Mouse (Mus musculus) liver, embryonic 14.5 days (tissue): ENCODE data around the gene 1110032A03Rik. TPM values are rescaled to one million over a fixed set of nuclear protein-coding genes. Genes with fewer than 3 reads are reported as not detected.

Experiments
- ATAC-seq: fragments of 200-750 bp; cut with Nextera tagmentation; 2 replicates; pipeline ENCODE4 v1.8.0; 2017; ENCODE audit warnings: moderate number of reproducible peaks, mild to moderate bottlenecking, moderate library complexity; ENCODE audit not compliant: insufficient read depth
- DNase-seq, 3 experiments: peaks; one replicate each; pipeline ENCODE4 v3.0.0-alpha.2; 2012 to 2013; ENCODE audit warnings: low read depth in 3 of 3, low spot score in 3 of 3
- H3K27ac ChIP-seq: fragments of 300-500 bp; sonication (generic); 2 replicates; pipeline ENCODE4 v1.5.1; 2014; ENCODE audit warnings: moderate library complexity, mild to moderate bottlenecking, control low read depth, inconsistent platforms
- H3K27me3 ChIP-seq: fragments of 300-500 bp; sonication (generic); 2 replicates; pipeline ENCODE4 v1.6.1; 2014; ENCODE audit warnings: mild to moderate bottlenecking, low read length, moderate library complexity; ENCODE audit not compliant: control insufficient read depth, insufficient read depth
- H3K36me3 ChIP-seq: fragments of 300-500 bp; sonication (generic); replicated peaks from 2 replicates; pipeline ENCODE4 v1.6.1; 2014; ENCODE audit warnings: low read depth; ENCODE audit not compliant: control insufficient read depth, insufficient read depth
- H3K4me1 ChIP-seq, 2 experiments: fragments of 200-500 bp in 1 of 2; fragments of 300-500 bp in 1 of 2; sonication (generic) in 1 of 2; replicated peaks; 2 replicates each; pipeline ENCODE4 v1.6.1; 2012 to 2014; ENCODE audit warnings: antibody characterized with exemption in 1 of 2, inconsistent platforms in 1 of 2, low read length in 1 of 2; ENCODE audit not compliant: control insufficient read depth in 2 of 2, insufficient read depth in 2 of 2
- H3K4me2 ChIP-seq: fragments of 300-500 bp; sonication (generic); 2 replicates; pipeline ENCODE4 v1.6.1; 2014; ENCODE audit warnings: low read depth, mild to moderate bottlenecking, control low read depth, moderate library complexity
- H3K4me3 ChIP-seq, 2 experiments: fragments of 200-500 bp in 1 of 2; fragments of 300-500 bp in 1 of 2; sonication (generic) in 1 of 2; 2 replicates each; pipeline ENCODE4 v1.5.1; 2012 to 2014; ENCODE audit warnings: low read depth in 2 of 2, low read length in 2 of 2, mild to moderate bottlenecking in 2 of 2, control low read depth in 1 of 2, inconsistent platforms in 1 of 2, moderate library complexity in 1 of 2; ENCODE audit not compliant: insufficient read depth in 1 of 2
- H3K9ac ChIP-seq: fragments of 300-500 bp; sonication (generic); replicated peaks from 2 replicates; pipeline ENCODE4 v1.6.1; 2014; ENCODE audit warnings: mild to moderate bottlenecking, control low read depth, moderate library complexity
- H3K9me3 ChIP-seq: fragments of 300-500 bp; sonication (generic); 2 replicates; pipeline ENCODE4 v1.6.1; 2016; ENCODE audit warnings: low read length, mixed read lengths; ENCODE audit not compliant: control insufficient read depth
- CTCF ChIP-seq: IDR thresholded peaks from 2 replicates; pipeline ENCODE4 v1.5.1; 2016; ENCODE audit warnings: antibody characterized with exemption, low read depth, control low read depth
- EP300 ChIP-seq: IDR thresholded peaks from 2 replicates; pipeline ENCODE4 v1.6.1; 2016; ENCODE audit warnings: antibody characterized with exemption, low read depth
- WGBS: fragments of 180-500 bp; shearing (Covaris S2); extraction: QIAGEN DNeasy Blood & Tissue Kit; methylation state at CpG from one replicate; pipeline ENCODE4 v1.1.7; 2014; ENCODE audit not compliant: insufficient replicate concordance; 5-methylcytosine and 5-hydroxymethylcytosine counted together
- polyA plus RNA-seq, 2 experiments: library from polyadenylated mRNA; depleted of rRNA in 1 of 2; stranded (reverse) in 1 of 2; unstranded in 1 of 2; fragments of >200 nt; fragmentation: Nextera tagmentation in 1 of 2; extraction: Ambion mirVana in 1 of 2; gene quantifications; 2 replicates each; pipeline versions ENCODE4 v1.2.1 to v1.2.3; 2012 to 2014

The 1110032A03Rik gene
- polyA plus RNA-seq, 2 experiments = 11.5 to 16.9 TPM

DNA sequence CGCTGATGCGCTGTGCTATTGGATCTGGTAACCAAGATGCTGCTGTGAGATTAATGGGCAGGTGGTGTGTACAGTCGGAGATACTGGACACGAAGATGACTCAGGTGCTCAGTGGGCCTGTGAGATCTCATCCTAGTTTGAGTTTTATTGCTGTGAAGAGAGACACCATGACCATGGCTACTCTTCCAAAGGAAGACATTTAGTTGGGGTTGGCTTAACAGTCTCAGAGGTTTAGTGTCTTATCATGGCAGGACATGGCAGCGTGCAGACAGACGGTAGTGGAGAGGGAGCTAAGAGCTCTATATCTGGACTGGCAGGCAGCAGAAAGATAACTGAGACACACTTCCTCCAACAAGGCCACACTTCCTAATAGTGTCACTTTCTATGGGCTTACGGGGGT, 35.9 kb upstream of the 1110032A03Rik start:
- Histone ChIP-seq H3K9ac (peak overlapping the region; percentile 31), H3K4me2 (peak overlapping the region; percentile 57), H3K9me3 (no peaks in the 10 kb centered on the region), H3K27ac (peak overlapping the region; percentile 93), H3K27me3 (no peaks in the 10 kb centered on the region), H3K36me3 (peaks cover 4% of the 10 kb centered on the region), H3K4me1 (peaks cover 56 to 63% of the 10 kb centered on the region in 2 experiments), H3K4me3 (no peak overlapping the region)
- no peak for TF ChIP-seq CTCF
- peak; percentile 95 for TF ChIP-seq EP300
- 26% methylated on average over 7 of the region's 7 CpGs for WGBS
- DNase-seq (peak; percentile 77 to 81 (median 78)), ATAC-seq (peak; percentile 92)

DNA sequence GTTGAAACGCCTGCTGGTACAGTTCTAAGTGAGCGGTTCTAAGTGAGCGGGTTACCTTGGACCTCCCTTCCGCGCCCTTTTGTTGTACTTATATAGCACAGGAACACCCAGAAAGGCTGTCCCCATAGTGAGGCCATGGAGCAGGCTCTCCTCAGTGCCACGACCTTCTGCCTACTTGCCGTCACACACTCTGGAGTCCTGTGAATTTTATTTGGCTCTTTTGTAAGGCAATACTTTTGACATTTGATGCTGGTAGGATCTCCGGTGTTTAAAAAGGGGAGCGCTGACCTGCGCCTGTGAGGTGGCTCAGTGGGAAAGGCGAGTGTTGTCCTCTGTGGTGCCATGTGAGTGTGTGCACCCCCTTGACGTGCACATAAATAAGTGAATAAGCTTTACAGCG, 33.8 kb upstream of the 1110032A03Rik start:
- no peak overlapping the region for H3K9ac ChIP-seq
- no peak for DNase-seq
- no peak overlapping the region for H3K4me3 ChIP-seq
- peaks cover 10% of the 10 kb centered on the region for H3K36me3 ChIP-seq
- no peak overlapping the region for H3K4me2 ChIP-seq
- 89% methylated on average over 13 of the region's 13 CpGs for WGBS
- H3K4me1 ChIP-seq = peaks cover 58 to 60% of the 10 kb centered on the region in 2 experiments
- no peaks in the 10 kb centered on the region for H3K9me3 ChIP-seq
- no peak for ATAC-seq
- peak overlapping the region; percentile 81 for H3K27ac ChIP-seq
- no peaks in the 10 kb centered on the region for H3K27me3 ChIP-seq
- TF ChIP-seq EP300 = no peak
- no peak for TF ChIP-seq CTCF

DNA sequence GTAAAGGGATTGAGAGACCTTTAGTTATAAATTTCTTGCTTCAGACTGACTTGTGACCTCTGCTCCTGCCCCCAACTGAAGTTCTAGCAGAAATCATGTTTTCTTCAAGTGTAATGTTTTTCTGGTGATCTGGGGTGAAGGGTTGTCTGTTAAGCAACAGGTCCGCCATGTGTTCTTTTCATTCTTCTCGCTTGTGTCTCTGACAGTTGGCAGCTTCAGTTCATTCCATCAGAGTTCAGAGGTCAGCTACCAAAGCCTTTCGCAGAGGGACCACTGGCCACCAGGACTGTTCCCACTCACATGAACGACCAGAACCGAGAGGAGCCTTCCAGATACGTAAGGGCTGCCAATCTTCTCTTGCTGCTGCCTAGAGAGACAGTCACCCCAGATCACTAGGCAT, 33.2 kb upstream of the 1110032A03Rik start:
- no peak overlapping the region for H3K4me2 ChIP-seq
- no peak overlapping the region for H3K4me3 ChIP-seq
- peaks cover 10% of the 10 kb centered on the region for H3K36me3 ChIP-seq
- DNase-seq = no peak
- no peak overlapping the region for H3K9ac ChIP-seq
- TF ChIP-seq CTCF (no peak), EP300 (no peak)
- H3K9me3 ChIP-seq = no peaks in the 10 kb centered on the region
- no peaks in the 10 kb centered on the region for H3K27me3 ChIP-seq
- ATAC-seq = no peak
- H3K4me1 ChIP-seq = peaks cover 58 to 59% of the 10 kb centered on the region in 2 experiments
- WGBS = 89% methylated on average over 6 of the region's 6 CpGs
- peak overlapping the region; percentile 24 for H3K27ac ChIP-seq

DNA sequence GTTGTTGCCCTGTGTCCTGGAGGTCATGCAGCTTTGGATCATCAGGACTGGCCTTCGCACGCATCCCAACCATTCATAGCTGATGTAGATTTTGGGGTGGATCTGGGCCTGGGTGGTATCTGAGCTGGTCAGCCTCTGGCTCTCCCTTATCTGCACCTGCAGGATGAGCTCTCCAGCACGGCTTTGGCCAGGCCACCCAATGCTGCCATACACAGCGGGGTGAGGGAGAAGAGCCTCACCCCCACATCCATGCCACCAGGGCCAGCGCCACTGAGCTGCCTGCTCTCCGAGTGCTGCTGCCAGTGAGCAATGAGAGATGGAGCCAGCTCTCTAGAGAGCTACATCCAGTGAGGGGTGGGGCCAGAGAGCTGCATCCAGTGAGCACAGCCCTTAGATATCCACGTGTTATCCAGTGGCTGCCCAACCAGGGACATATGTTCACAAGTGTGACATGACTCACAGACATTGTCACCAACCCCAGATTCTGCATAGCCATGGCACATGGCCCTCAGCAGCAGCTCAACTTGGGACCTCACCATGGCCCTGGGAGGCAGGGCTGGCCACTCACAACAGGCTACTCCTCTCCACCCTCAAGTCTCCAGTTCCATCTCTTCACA, 27.8 kb upstream of the 1110032A03Rik start:
- Histone ChIP-seq H3K9me3 (no peaks in the 10 kb centered on the region), H3K9ac (peak overlapping the region; percentile 61), H3K27me3 (no peaks in the 10 kb centered on the region), H3K4me3 (no peak overlapping the region), H3K4me1 (peaks cover 40 to 41% of the 10 kb centered on the region in 2 experiments), H3K4me2 (peak overlapping the region; percentile 42), H3K27ac (peak overlapping the region; percentile 81), H3K36me3 (peaks cover 8% of the 10 kb centered on the region)
- TF ChIP-seq EP300 (peak; percentile 95), CTCF (peak; percentile 45)
- 34% methylated on average over 7 of the region's 7 CpGs for WGBS
- peak; percentile 76 to 83 (median 78) for DNase-seq
- peak; percentile 99 for ATAC-seq

DNA sequence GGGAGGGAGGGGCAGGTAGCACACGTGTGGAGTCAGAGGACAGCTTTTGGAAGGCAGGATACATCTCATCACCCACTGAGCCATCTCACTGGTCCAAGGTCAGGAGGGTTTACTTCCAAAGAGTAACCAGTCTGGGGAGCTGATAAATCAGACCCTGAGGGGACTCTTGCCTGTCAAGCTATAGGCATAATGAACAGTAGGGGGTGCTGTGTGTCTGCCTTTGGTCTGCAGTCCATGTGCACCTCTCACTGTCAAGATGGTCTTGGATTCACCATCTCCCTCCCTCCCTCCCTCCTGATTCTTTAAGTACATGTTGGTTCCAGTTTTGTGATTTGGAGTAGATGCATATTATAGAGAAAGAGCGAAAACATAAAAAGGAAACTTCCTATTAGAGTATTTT, 25.7 kb upstream of the 1110032A03Rik start:
- no peaks in the 10 kb centered on the region for H3K9me3 ChIP-seq
- no peak overlapping the region for H3K9ac ChIP-seq
- DNase-seq = peak; percentile 71 to 77 (median 76)
- peak; percentile 94 for TF ChIP-seq CTCF
- peak; percentile 47 for TF ChIP-seq EP300
- H3K27me3 ChIP-seq = no peaks in the 10 kb centered on the region
- H3K27ac ChIP-seq = peak overlapping the region; percentile 53; the same call in 1 of the 2 replicates
- ATAC-seq = no peak
- H3K4me3 ChIP-seq = no peak overlapping the region
- no peak overlapping the region for H3K4me2 ChIP-seq
- H3K36me3 ChIP-seq = peaks cover 6% of the 10 kb centered on the region
- 45% methylated on average over 2 of the region's 2 CpGs for WGBS
- peaks cover 33% of the 10 kb centered on the region in 2 experiments for H3K4me1 ChIP-seq
